Mouse (Mus musculus) forebrain, postnatal 0 days (tissue): Measurements from ENCODE around the gene Ankdd1b. TPM values are rescaled to one million over a fixed set of nuclear protein-coding genes. Genes with fewer than 3 reads are reported as not detected.
A peak's percentile ranks its signal among the peaks of the same experiment; 100 is the strongest.

Experiments used
- ATAC-seq: fragments of 200-750 bp; cut with Nextera tagmentation; 2 replicates; pipeline ENCODE4 v1.8.0; 2017; ENCODE audit warnings: mild to moderate bottlenecking, moderate library complexity
- DNase-seq: peaks from one replicate; pipeline ENCODE4 v3.0.0-alpha.2; 2015
- H3K27ac ChIP-seq: fragments of 300-500 bp; sonication (generic); 2 replicates; pipeline ENCODE4 v1.5.1; 2014; ENCODE audit warnings: low read depth, mild to moderate bottlenecking, antibody characterized with exemption, low read length, moderate library complexity, mixed read lengths
- H3K27me3 ChIP-seq: fragments of 300-500 bp; sonication (generic); 2 replicates; pipeline ENCODE4 v1.6.1; 2014; ENCODE audit warnings: mild to moderate bottlenecking, low read length, mixed read lengths; ENCODE audit not compliant: insufficient read depth
- H3K36me3 ChIP-seq: fragments of 300-500 bp; sonication (generic); 2 replicates; pipeline ENCODE4 v1.6.1; 2014; ENCODE audit warnings: mild to moderate bottlenecking, moderate library complexity; ENCODE audit not compliant: insufficient read depth
- H3K4me1 ChIP-seq: fragments of 300-500 bp; sonication (generic); 2 replicates; pipeline ENCODE4 v1.6.1; 2014; ENCODE audit warnings: antibody characterized with exemption; ENCODE audit not compliant: insufficient read depth
- H3K4me2 ChIP-seq: fragments of 300-500 bp; sonication (generic); 2 replicates; pipeline ENCODE4 v1.6.1; 2014; ENCODE audit warnings: low read depth, mild to moderate bottlenecking, moderate library complexity
- H3K4me3 ChIP-seq: fragments of 300-500 bp; sonication (generic); 2 replicates; pipeline ENCODE4 v1.5.1; 2014; ENCODE audit warnings: low read depth, low read length, mixed read lengths
- H3K9ac ChIP-seq: fragments of 300-500 bp; sonication (generic); 2 replicates; pipeline ENCODE4 v1.6.1; 2014; ENCODE audit warnings: mild to moderate bottlenecking
- H3K9me3 ChIP-seq: fragments of 300-500 bp; sonication (generic); 2 replicates; pipeline ENCODE4 v1.6.1; 2016; ENCODE audit warnings: low read length
- CTCF ChIP-seq: sonication (generic); IDR thresholded peaks from 2 replicates; pipeline ENCODE4 v1.5.1; 2016; ENCODE audit warnings: antibody characterized with exemption, control low read depth, low read depth
- WGBS: fragments of 180-500 bp; shearing (Covaris S2); extraction: QIAGEN DNeasy Blood & Tissue Kit; methylation state at CpG from one replicate; pipeline ENCODE4 v1.1.7; 2014; 5-methylcytosine and 5-hydroxymethylcytosine counted together
- polyA plus RNA-seq: library from polyadenylated mRNA; unstranded; fragments of >200 nt; fragmentation: Nextera tagmentation; extraction: Ambion mirVana; gene quantifications from 2 replicates; pipeline ENCODE4 v1.2.1, GENCODE M21; 2015
- total RNA-seq: library from RNA; depleted of rRNA; stranded (reverse); fragments of >200 nt; gene quantifications from 2 replicates; pipeline ENCODE4 v1.2.3, GENCODE M21; 2014

Gene Ankdd1b
- total and polyA plus RNA-seq, 2 experiments from 2014 or later = not detected

GRCm38 (mm10) chr13:96431595-96432156, 39.3 kb downstream of the Ankdd1b start:
- Histone ChIP-seq H3K27me3 (no peaks in the 10 kb centered on the region), H3K9ac (no peak overlapping the region), H3K4me1 (no peaks in the 10 kb centered on the region), H3K9me3 (no peaks in the 10 kb centered on the region), H3K36me3 (no peaks in the 10 kb centered on the region), H3K27ac (no peak overlapping the region), H3K4me2 (no peak overlapping the region), H3K4me3 (no peak overlapping the region)
- DNase-seq (peak; percentile 91), ATAC-seq (peak; percentile 87)
- TF ChIP-seq CTCF = peak; percentile 96
- WGBS = 38% methylated on average over 12 of the region's 12 CpGs

GRCm38 (mm10) chr13:96428531-96428930, 42.5 kb downstream of the Ankdd1b start:
- no peak overlapping the region for H3K4me3 ChIP-seq
- 62% methylated on average over 5 of the region's 5 CpGs for WGBS
- no peak for DNase-seq
- H3K4me2 ChIP-seq = no peak overlapping the region
- no peak overlapping the region for H3K9ac ChIP-seq
- TF ChIP-seq CTCF = no peak
- H3K4me1 ChIP-seq = no peaks in the 10 kb centered on the region
- H3K36me3 ChIP-seq = no peaks in the 10 kb centered on the region
- H3K27me3 ChIP-seq = no peaks in the 10 kb centered on the region
- H3K27ac ChIP-seq = no peak overlapping the region
- ATAC-seq = no peak
- H3K9me3 ChIP-seq = no peaks in the 10 kb centered on the region

GRCm38 (mm10) chr13:96426044-96426443, 45.0 kb downstream of the Ankdd1b start:
- TF ChIP-seq CTCF = no peak
- 19% methylated on average over 3 of the region's 3 CpGs for WGBS
- Histone ChIP-seq H3K4me2 (no peak overlapping the region), H3K36me3 (no peaks in the 10 kb centered on the region), H3K27me3 (no peaks in the 10 kb centered on the region), H3K4me1 (no peaks in the 10 kb centered on the region), H3K9ac (no peak overlapping the region), H3K4me3 (no peak overlapping the region), H3K9me3 (no peaks in the 10 kb centered on the region), H3K27ac (peak overlapping the region; percentile 42; the same call in 1 of the 2 replicates)
- ATAC-seq (peak; percentile 87), DNase-seq (peak; percentile 76)

GRCm38 (mm10) chr13:96424496-96425274, 46.3 kb downstream of the Ankdd1b start:
- no peak for ATAC-seq
- no peak overlapping the region for H3K4me3 ChIP-seq
- H3K9ac ChIP-seq = no peak overlapping the region
- no peaks in the 10 kb centered on the region for H3K9me3 ChIP-seq
- no peak for DNase-seq
- H3K36me3 ChIP-seq = no peaks in the 10 kb centered on the region
- WGBS = 88% methylated on average over 12 of the region's 12 CpGs
- no peaks in the 10 kb centered on the region for H3K27me3 ChIP-seq
- H3K4me2 ChIP-seq = no peak overlapping the region
- no peak overlapping the region for H3K27ac ChIP-seq
- no peak for TF ChIP-seq CTCF
- no peaks in the 10 kb centered on the region for H3K4me1 ChIP-seq

GRCm38 (mm10) chr13:96421230-96421629, 49.8 kb downstream of the Ankdd1b start:
- no peak for TF ChIP-seq CTCF
- H3K4me1 ChIP-seq = no peaks in the 10 kb centered on the region
- ATAC-seq (no peak), DNase-seq (no peak)
- no peak overlapping the region for H3K27ac ChIP-seq
- H3K27me3 ChIP-seq = no peaks in the 10 kb centered on the region
- H3K9me3 ChIP-seq = no peaks in the 10 kb centered on the region
- no peak overlapping the region for H3K4me3 ChIP-seq
- peaks cover 12% of the 10 kb centered on the region for H3K36me3 ChIP-seq
- H3K9ac ChIP-seq = no peak overlapping the region
- no peak overlapping the region for H3K4me2 ChIP-seq

- no peaks in the 10 kb centered on the region for H3K27me3 ChIP-seq
- no peak for DNase-seq
- H3K4me1 ChIP-seq = no peaks in the 10 kb centered on the region
- H3K9me3 ChIP-seq = no peaks in the 10 kb centered on the region
- H3K4me2 ChIP-seq = no peak overlapping the region
- 88% methylated on average over 4 of the region's 4 CpGs for WGBS
- peaks cover 21% of the 10 kb centered on the region for H3K36me3 ChIP-seq
- no peak overlapping the region for H3K27ac ChIP-seq
- no peak overlapping the region for H3K4me3 ChIP-seq
- H3K9ac ChIP-seq = no peak overlapping the region
- TF ChIP-seq CTCF = no peak
- no peak for ATAC-seq
Observed at GRCm38 (mm10) chr13:96418487-96418886, 52.5 kb downstream of the Ankdd1b start.

GRCm38 (mm10) chr13:96417261-96417813, 53.7 kb downstream of the Ankdd1b start:
- Histone ChIP-seq H3K36me3 (peaks cover 21% of the 10 kb centered on the region), H3K27me3 (no peaks in the 10 kb centered on the region), H3K9me3 (no peaks in the 10 kb centered on the region), H3K27ac (no peak overlapping the region), H3K9ac (no peak overlapping the region), H3K4me3 (no peak overlapping the region), H3K4me2 (no peak overlapping the region), H3K4me1 (no peaks in the 10 kb centered on the region)
- no peak for TF ChIP-seq CTCF
- ATAC-seq = no peak
- DNase-seq = no peak
- WGBS = 87% methylated on average over 5 of the region's 5 CpGs
